Mouse (Mus musculus) left cerebral cortex, postnatal 10 days (tissue): ENCODE results near the gene Hjurp. TPM values are rescaled to one million over a fixed set of nuclear protein-coding genes. Genes with fewer than 3 reads are reported as not detected.
A peak's percentile ranks its signal among the peaks of the same experiment; 100 is the strongest.

Source experiments
- DNase-seq, 2 experiments: peaks; one replicate each; pipeline ENCODE4 v3.0.0; 2021 to 2022; ENCODE audit warnings: low spot score in 2 of 2, mixed read lengths in 1 of 2; ENCODE audit errors: extremely low spot score in 1 of 2
- intact Hi-C: fragments of 180-260 bp; cut with DNase I; formaldehyde crosslinking; loops from one replicate; pipeline ENCODE4 v1.15.1; 2025
- total RNA-seq, 2 experiments: library from RNA; stranded (reverse); gene quantifications; 2 replicates each; pipeline ENCODE4 v1.2.3; 2021

Gene Hjurp
- total RNA-seq, 2 experiments from 2014 or later: 42.0 to 44.4 TPM

DNA sequence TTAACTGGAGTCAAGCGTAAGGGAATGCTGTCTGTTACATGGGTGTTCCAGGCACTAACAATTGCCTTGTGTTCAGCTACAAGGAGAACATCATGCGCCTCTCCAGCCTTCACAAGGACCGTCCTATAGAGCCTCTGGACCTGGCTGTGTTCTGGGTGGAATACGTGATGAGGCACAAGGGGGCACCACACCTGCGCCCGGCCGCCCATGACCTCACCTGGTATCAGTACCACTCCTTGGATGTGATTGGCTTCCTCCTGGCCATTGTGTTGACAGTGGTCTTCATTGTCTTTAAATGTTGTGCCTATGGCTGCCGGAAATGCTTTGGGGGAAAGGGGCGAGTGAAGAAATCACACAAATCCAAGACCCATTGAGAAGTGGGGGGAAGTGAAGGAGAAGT lies 59.4 kb downstream of the Hjurp start:
- peak in 1 of 2 experiments; percentile 51 for DNase-seq

DNA sequence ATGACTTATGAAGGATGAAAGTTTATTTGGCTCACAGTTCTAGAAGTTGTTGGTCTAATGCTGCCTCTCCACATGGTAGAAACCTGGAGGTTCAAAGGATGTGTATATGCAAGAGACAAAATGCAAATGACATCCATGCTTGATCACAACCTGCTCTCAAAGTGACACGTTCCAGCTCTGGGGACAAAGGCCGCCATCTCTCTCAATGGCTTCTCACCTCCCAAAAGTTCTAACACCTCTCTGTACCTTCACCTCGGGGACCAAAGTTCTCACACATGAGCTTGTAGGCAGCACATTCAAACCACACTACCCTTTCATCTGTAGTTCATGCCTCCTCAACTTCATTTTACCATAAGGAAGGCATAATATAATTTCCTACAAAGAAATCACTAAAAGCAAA lies 59.9 kb downstream of the Hjurp start:
- DNase-seq: peak in 1 of 2 experiments; percentile 15
- intact Hi-C loops: no loop called here

More for the DNA sequence above, 59.4 kb downstream of the Hjurp start:
- intact Hi-C loops: no loop called here

DNA sequence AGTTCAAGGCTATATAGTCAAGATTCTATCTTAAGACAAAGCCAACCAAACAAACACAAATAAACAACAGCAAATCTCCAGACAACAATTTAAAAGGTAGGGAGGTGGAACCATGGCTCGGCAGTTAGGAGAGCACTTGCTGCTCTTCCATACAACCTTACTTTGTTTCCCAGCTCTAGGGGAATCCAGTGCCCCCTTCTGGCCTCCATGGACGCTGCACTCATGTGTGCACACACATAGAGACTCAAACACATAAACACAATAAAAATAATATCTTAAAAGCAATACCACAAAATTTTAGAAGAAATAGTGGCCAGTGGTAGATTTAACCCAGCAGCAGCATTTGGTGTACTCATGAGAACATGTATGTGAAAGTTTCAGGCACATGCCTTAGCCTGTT lies 60.3 kb downstream of the Hjurp start:
- intact Hi-C loops: no loop called here

DNA sequence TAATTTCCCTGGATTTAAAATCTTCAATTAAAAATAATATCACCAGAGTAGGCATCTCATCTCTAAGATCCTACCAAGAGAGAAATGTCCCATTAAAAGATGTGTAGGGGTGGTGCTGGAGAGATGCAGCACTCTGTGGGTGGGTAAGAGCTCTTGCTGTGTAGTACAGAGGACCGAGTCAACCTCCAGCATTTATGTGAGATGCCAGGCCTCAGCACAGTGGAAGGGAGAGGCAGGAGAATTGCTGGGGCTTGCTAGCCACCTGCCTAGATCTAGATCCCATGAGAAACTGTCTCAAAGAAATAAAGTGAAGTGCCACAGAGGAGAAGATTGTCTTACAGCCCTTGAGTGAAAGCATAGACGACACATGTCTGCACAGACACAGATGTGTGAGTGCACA lies 60.9 kb downstream of the Hjurp start:
- no peak for DNase-seq
- intact Hi-C loops: no loop called here

More for the DNA sequence above, 60.3 kb downstream of the Hjurp start:
- peak in 1 of 2 experiments; percentile 42 for DNase-seq

DNA sequence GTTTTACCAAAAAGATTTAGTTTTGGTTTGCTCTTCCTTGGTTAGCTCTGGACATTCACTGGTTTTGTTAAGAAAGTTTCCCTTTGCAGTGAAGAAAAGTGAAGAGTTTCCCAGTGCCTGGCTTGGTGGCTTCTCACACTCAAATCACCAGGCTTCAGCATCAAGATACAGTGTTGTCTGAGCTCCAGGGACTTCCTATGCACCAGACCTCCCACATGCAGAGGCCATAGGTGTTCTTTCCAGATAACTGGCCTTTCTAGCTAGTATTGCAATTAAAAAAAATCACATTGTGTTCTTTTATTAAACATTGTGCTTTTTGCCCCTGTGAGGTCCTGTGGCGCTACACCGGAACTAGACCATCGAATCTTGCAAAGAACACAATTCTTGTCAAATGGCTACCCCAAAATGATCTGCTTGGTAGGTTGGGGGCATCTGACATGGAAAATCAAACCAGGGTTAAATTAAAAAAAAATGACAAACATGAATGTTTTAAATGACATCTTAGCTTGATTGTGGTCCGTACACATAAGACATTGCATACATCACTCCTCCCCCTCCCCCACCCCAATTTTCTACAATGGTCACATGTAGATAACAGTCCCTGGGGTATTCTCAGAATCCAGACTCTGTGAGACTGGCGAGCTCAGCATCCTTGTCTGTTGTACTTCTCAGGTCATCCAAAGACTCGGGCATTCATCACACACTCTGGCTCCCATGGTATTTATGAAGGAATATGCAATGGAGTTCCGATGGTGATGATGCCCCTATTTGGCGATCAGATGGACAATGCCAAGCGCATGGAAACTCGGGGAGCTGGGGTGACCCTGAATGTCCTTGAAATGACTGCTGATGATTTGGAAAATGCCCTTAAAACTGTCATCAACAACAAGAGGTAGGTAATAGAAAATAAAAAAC lies 61.7 kb downstream of the Hjurp start:
- intact Hi-C loops: no loop called here
- no peak for DNase-seq

DNA sequence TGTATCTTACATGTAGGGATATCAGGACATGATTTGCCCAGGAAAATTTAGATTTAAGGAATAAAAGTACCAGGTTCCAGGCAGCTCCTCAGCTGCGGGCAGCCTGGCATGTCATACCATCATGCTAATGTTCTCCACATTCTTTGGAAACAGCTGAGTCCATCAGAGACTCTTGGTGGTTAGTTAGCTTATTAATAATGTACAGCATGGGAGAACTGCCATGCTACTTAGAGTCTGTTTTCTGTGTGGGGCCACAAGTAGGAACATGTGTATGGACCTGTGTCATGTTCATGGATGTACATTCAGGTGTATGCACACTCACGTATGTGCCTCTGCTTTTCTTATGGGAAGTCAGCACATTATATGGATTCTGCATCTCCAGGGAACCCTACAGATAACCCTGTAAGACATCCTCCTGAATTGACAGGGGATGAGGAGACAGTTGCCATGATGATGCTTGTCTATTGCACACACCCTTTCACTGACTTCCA lies 62.9 kb downstream of the Hjurp start:
- DNase-seq: no peak
- intact Hi-C loops: no loop called here

DNA sequence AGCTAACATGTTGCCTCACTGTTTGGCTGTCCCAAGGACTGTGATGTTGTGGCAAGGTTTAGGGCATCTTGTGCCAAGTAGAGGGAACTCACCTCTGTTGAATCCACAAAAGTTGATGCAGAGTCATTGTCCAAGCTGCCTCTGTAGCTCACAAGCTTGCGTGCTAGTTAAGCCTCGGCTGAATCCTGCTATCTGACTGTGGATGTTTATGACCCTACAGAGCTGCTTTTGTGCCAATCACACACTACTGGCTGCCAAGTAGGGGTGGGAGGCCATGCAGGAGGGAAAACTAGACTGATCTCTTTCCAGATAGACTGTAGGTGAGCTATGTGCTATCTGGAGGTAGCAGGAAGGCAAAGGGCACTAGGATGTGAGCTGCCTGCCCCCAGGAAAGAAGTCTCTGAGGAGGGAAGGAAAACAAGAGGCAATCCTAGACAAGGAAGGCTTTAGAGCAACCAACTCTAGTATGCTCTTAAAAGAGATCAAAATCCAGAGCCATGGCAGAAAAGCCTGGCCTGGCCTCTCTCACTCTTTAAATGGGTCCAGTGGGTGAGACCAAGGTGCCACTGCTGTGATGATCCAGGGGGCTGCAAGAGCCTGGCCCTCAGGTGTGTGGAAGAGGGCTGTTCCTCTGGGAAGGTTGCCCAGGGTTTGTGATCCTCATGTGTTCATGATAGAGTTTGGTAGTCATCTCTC lies 63.5 kb downstream of the Hjurp start:
- intact Hi-C loops: no loop called here
- DNase-seq: peak in 1 of 2 experiments; percentile 46

DNA sequence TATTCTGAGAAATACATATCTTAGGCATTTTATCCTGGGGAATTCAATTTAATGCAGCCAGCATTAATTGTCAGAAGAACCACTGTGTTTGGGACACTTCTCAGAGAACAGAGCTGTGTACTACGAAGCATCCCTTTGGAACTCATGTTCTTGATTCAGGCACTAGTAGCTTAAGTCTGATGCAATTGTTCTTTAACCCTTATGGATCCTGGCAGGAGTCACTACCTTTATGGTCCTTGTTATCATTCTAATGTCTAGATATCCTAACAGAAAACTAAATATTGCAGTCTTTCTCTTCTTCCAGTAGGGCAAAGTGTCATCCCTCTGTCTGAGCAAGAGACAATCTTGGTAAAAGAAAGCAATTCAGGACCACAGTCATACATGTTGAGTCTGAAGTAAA lies 64.4 kb downstream of the Hjurp start:
- DNase-seq: no peak
- intact Hi-C loops: no loop called here

Other genes starting within 250 kb of the Hjurp start
- gene Ugt1a10, start 222.2 kb downstream of the Hjurp start, total RNA-seq: not detected
- not detected for gene Ugt1a9, start 206.8 kb downstream of the Hjurp start, total RNA-seq
- not detected for gene Ugt1a8, start 189.8 kb downstream of the Hjurp start, total RNA-seq
- under 1 TPM; 0.71 to 0.97 TPM for gene Ugt1a7c, start 182.6 kb downstream of the Hjurp start, total RNA-seq
- gene Ugt1a6b, start 174.4 kb downstream of the Hjurp start, total RNA-seq: under 1 TPM in 1 of 2 experiments, not detected in 1; 0.24 TPM
- gene Ugt1a6a, start 142.8 kb downstream of the Hjurp start, total RNA-seq: under 1 TPM in 1 of 2 experiments, not detected in 1; 0.32 TPM
- gene Ugt1a5, start 111.6 kb downstream of the Hjurp start, total RNA-seq: not detected
- under 1 TPM in 1 of 2 experiments, not detected in 1; 0.17 TPM for gene Ugt1a2, start 77.0 kb downstream of the Hjurp start, total RNA-seq
- gene Dnajb3, start 71.9 kb downstream of the Hjurp start, total RNA-seq: 1 to 10 TPM; 3.9 to 5.0 TPM
- not detected for gene Ugt1a1, start 65.7 kb downstream of the Hjurp start, total RNA-seq
- gene Mroh2a, start 50.6 kb downstream of the Hjurp start, total RNA-seq: under 1 TPM; 0.06 to 0.20 TPM
- gene Trpm8, start within 50 bp of the Hjurp start, total RNA-seq: 1 to 10 TPM; 1.2 to 1.5 TPM
- under 1 TPM in 1 of 2 experiments, not detected in 1; 0.56 TPM for gene Spp2, start 129.3 kb upstream of the Hjurp start, total RNA-seq
- gene Glrp1, start 232.4 kb upstream of the Hjurp start, total RNA-seq: under 1 TPM in 1 of 2 experiments, not detected in 1; 0.18 TPM